Mouse (Mus musculus) CH12.LX (cell line): ENCODE measurements around the gene Pmm2. TPM values are rescaled to one million over a fixed set of nuclear protein-coding genes. Genes with fewer than 3 reads are reported as not detected.

Source experiments
- DNase-seq: peaks from one replicate; pipeline ENCODE4 v3.0.0-alpha.2; 2013; ENCODE audit errors: extremely low read depth
- H3K27ac ChIP-seq: 2 replicates; pipeline ENCODE4 v1.5.1; 2012; ENCODE audit warnings: low read depth, mild to moderate bottlenecking, control low read depth, moderate library complexity; ENCODE audit not compliant: insufficient read depth
- H3K27me3 ChIP-seq: replicated peaks from 2 replicates; pipeline ENCODE3; 2012; ENCODE audit warnings: inconsistent platforms
- H3K36me3 ChIP-seq, 2 experiments: replicated peaks in 1 of 2; 2 replicates each; pipeline versions ENCODE3 to v1.6.1; 2012; ENCODE audit warnings: inconsistent platforms in 1 of 2, low read length in 1 of 2, mild to moderate bottlenecking in 1 of 2, mixed read lengths in 1 of 2, moderate library complexity in 1 of 2; ENCODE audit not compliant: control insufficient read depth in 1 of 2, insufficient read depth in 1 of 2
- H3K4me1 ChIP-seq, 2 experiments: 2 replicates each; pipeline ENCODE4 v1.6.1; 2012; ENCODE audit warnings: inconsistent platforms in 1 of 2, moderate library complexity in 1 of 2; ENCODE audit not compliant: insufficient read depth in 2 of 2, control insufficient read depth in 1 of 2
- H3K4me2 ChIP-seq: 2 replicates; pipeline ENCODE4 v1.6.1; 2012; ENCODE audit warnings: low read depth, mild to moderate bottlenecking, control low read depth; ENCODE audit not compliant: poor library complexity, insufficient read depth, severe bottlenecking
- H3K4me3 ChIP-seq, 3 experiments: fragments of 150-350 bp in 1 of 3; sonication (generic) in 1 of 3; replicated peaks in 1 of 3; 2 replicates each; pipeline versions ENCODE3 to v1.5.1; 2011 to 2012; ENCODE audit warnings: low read depth in 2 of 3, low read length in 2 of 3, mild to moderate bottlenecking in 2 of 3, moderate library complexity in 2 of 3, control low read depth in 1 of 3, improper control_type of control experiment in 1 of 3, inconsistent platforms in 1 of 3, mixed read lengths in 1 of 3; ENCODE audit not compliant: poor library complexity in 1 of 3
- H3K79me2 ChIP-seq: replicated peaks from 2 replicates; pipeline ENCODE4 v1.6.1; 2012; ENCODE audit warnings: mild to moderate bottlenecking, moderate library complexity; ENCODE audit not compliant: control insufficient read depth, poor library complexity, insufficient read depth, severe bottlenecking; ENCODE audit errors: extremely low read depth
- H3K9ac ChIP-seq: 2 replicates; pipeline ENCODE4 v1.6.1; 2012; ENCODE audit warnings: low read depth, mild to moderate bottlenecking, control low read depth, moderate library complexity; ENCODE audit not compliant: insufficient read depth
- H3K9me3 ChIP-seq: replicated peaks from 2 replicates; pipeline ENCODE3; 2012; ENCODE audit warnings: low read length, inconsistent platforms, mixed read lengths
- CHD1 ChIP-seq: IDR thresholded peaks from 2 replicates; pipeline ENCODE4 v1.6.1; 2012; ENCODE audit warnings: low read depth, low read length, improper control_type of control experiment, inconsistent platforms
- CTCF ChIP-seq, 2 experiments: IDR thresholded peaks in 1 of 2; conservative IDR thresholded peaks in 1 of 2; 2 replicates each; pipeline ENCODE4 v1.5.1; 2011 to 2012; ENCODE audit warnings: low read depth in 2 of 2, low read length in 2 of 2, improper control_type of control experiment in 1 of 2, inconsistent platforms in 1 of 2, mild to moderate bottlenecking in 1 of 2, moderate library complexity in 1 of 2
- E2F4 ChIP-seq: IDR thresholded peaks from 2 replicates; pipeline ENCODE4 v1.6.1; 2011; ENCODE audit warnings: low read depth, low read length, improper control_type of control experiment; ENCODE audit not compliant: insufficient replicate concordance
- EP300 ChIP-seq: IDR thresholded peaks from 2 replicates; pipeline ENCODE4 v1.6.1; 2011; ENCODE audit warnings: low read length, improper control_type of control experiment
- ETS1 ChIP-seq: conservative IDR thresholded peaks from 2 replicates; pipeline ENCODE4 v1.6.1; 2012; ENCODE audit warnings: low read depth, mild to moderate bottlenecking, inconsistent platforms, low read length, improper control_type of control experiment, moderate library complexity
- GABPA ChIP-seq: IDR thresholded peaks from 2 replicates; pipeline ENCODE4 v1.6.1; 2012; ENCODE audit warnings: low read depth, low read length, improper control_type of control experiment, inconsistent platforms; ENCODE audit not compliant: insufficient replicate concordance
- HCFC1 ChIP-seq: IDR thresholded peaks from 2 replicates; pipeline ENCODE4 v1.6.1; 2012; ENCODE audit warnings: low read depth, mild to moderate bottlenecking, inconsistent platforms, low read length, improper control_type of control experiment
- IRF4 ChIP-seq: IDR thresholded peaks from 2 replicates; pipeline ENCODE4 v1.6.1; 2014; ENCODE audit warnings: low read depth, mild to moderate bottlenecking, inconsistent platforms, low read length, improper control_type of control experiment
- JUN ChIP-seq: IDR thresholded peaks from 2 replicates; pipeline ENCODE4 v1.6.1; 2011; ENCODE audit warnings: low read depth, mild to moderate bottlenecking, low read length, improper control_type of control experiment, moderate library complexity; ENCODE audit not compliant: insufficient read depth
- JUND ChIP-seq: conservative IDR thresholded peaks from 2 replicates; pipeline ENCODE4 v1.6.1; 2011; ENCODE audit warnings: low read depth, low read length, improper control_type of control experiment
- KAT2A ChIP-seq: IDR thresholded peaks from 2 replicates; pipeline ENCODE4 v1.6.1; 2012; ENCODE audit warnings: low read length, improper control_type of control experiment, inconsistent platforms; ENCODE audit not compliant: insufficient replicate concordance
- MAX ChIP-seq: IDR thresholded peaks from 2 replicates; pipeline ENCODE4 v1.6.1; 2011; ENCODE audit warnings: low read length, improper control_type of control experiment
- MAZ ChIP-seq: IDR thresholded peaks from 2 replicates; pipeline ENCODE4 v1.6.1; 2012; ENCODE audit warnings: low read depth, mild to moderate bottlenecking, inconsistent platforms, low read length, improper control_type of control experiment, moderate library complexity
- MEF2A ChIP-seq: IDR thresholded peaks from 2 replicates; pipeline ENCODE4 v1.6.1; 2014; ENCODE audit warnings: low read depth, mild to moderate bottlenecking, inconsistent platforms, low read length, improper control_type of control experiment, borderline replicate concordance
- MYC ChIP-seq: IDR thresholded peaks from 2 replicates; pipeline ENCODE4 v1.6.1; 2011; ENCODE audit warnings: low read depth, mild to moderate bottlenecking, improper control_type of control experiment, low read length
- NELFE ChIP-seq: IDR thresholded peaks from 2 replicates; pipeline ENCODE4 v1.6.1; 2011; ENCODE audit warnings: low read depth, low read length, improper control_type of control experiment
- NRF1 ChIP-seq: IDR thresholded peaks from 2 replicates; pipeline ENCODE4 v1.6.1; 2014; ENCODE audit warnings: low read depth, mild to moderate bottlenecking, inconsistent platforms, low read length, improper control_type of control experiment, moderate library complexity
- PAX5 ChIP-seq: IDR thresholded peaks from 2 replicates; pipeline ENCODE4 v1.6.1; 2012; ENCODE audit warnings: low read length, inconsistent platforms, mixed read lengths
- POLR2A ChIP-seq: IDR thresholded peaks from 2 replicates; pipeline ENCODE4 v1.6.1; 2011; ENCODE audit warnings: low read depth, mild to moderate bottlenecking, improper control_type of control experiment, low read length
- USF1 ChIP-seq: IDR thresholded peaks from 2 replicates; pipeline ENCODE4 v1.6.1; 2014; ENCODE audit warnings: low read depth, mild to moderate bottlenecking, inconsistent platforms, low read length, improper control_type of control experiment
- ZMIZ1 ChIP-seq: IDR thresholded peaks from 2 replicates; pipeline ENCODE4 v1.6.1; 2012; ENCODE audit warnings: low read depth, mild to moderate bottlenecking, inconsistent platforms, low read length, improper control_type of control experiment
- ZNF384 ChIP-seq: IDR thresholded peaks from 2 replicates; pipeline ENCODE4 v1.6.1; 2012; ENCODE audit warnings: low read depth, low read length, improper control_type of control experiment, inconsistent platforms
- dilution Hi-C: fragments of 300-500 bp; cut with MboI; formaldehyde crosslinking; loops from 2 replicates; pipeline ENCODE4 v1.14.3; 2020; ENCODE audit warnings: low sequenced_read_pairs; ENCODE audit not compliant: extremely low pct_unique_long_range_greater_than_20kb, extremely low pct_ligation_motif_present
- in situ Hi-C: fragments of 300-500 bp; cut with MboI; formaldehyde crosslinking; loops from 3 replicates; pipeline ENCODE4 v1.14.3; 2019; ENCODE audit warnings: low sequenced_read_pairs, low pct_ligation_motif_present, low pct_unique_long_range_greater_than_20kb, mixed read lengths
- polyA plus RNA-seq: library from polyadenylated mRNA; unstranded; fragments of >175 nt; gene quantifications from 2 replicates; pipeline ENCODE4 v1.2.1, GENCODE M21; 2012; ENCODE audit warnings: low read depth; ENCODE audit not compliant: insufficient read length
- total RNA-seq, 2 experiments: library from RNA; depleted of rRNA; stranded (reverse); fragments of 300-350 nt in 1 of 2; fragments of >200 nt in 1 of 2; gene quantifications; 2 replicates each; pipeline ENCODE4 v1.2.3; 2012 to 2014

The Pmm2 gene
- total and polyA plus RNA-seq, 3 experiments: 33.1 to 69.4 (median 42.1) TPM

- no peak overlapping the region for H3K9ac ChIP-seq
- no peak overlapping the region for H3K4me2 ChIP-seq
- peaks cover 9% of the 10 kb centered on the region for H3K27me3 ChIP-seq
- H3K36me3 ChIP-seq: peaks cover 9 to 52% of the 10 kb centered on the region in 2 experiments
- in situ Hi-C loops (no loop called here), dilution Hi-C loops (no loop called here)
- H3K9me3 ChIP-seq: no peaks in the 10 kb centered on the region
- no peaks in the 10 kb centered on the region for H3K79me2 ChIP-seq
- peaks cover 27 to 68% of the 10 kb centered on the region in 2 experiments for H3K4me1 ChIP-seq
- H3K4me3 ChIP-seq: no peak overlapping the region
- TF ChIP-seq NELFE: no peak
- no peak for TF ChIP-seq USF1
- TF ChIP-seq E2F4: no peak
- no peak for TF ChIP-seq ETS1
- no peak for TF ChIP-seq JUND
- no peak for TF ChIP-seq ZNF384
- no peak for TF ChIP-seq POLR2A
- TF ChIP-seq NRF1: no peak
- TF ChIP-seq MAX: no peak
- TF ChIP-seq PAX5: no peak
- TF ChIP-seq MYC: no peak
- TF ChIP-seq IRF4: no peak
- TF ChIP-seq JUN: no peak
- TF ChIP-seq CHD1: no peak
- TF ChIP-seq KAT2A: no peak
- no peak for TF ChIP-seq CTCF (conservative IDR thresholded peaks at IDR 0.05 in 1 of 2, IDR thresholded peaks at IDR 0.05 in 1 of 2; ENCODE audit: low read depth in 2 of 2, low read length in 2 of 2)
- no peak for TF ChIP-seq ZMIZ1
- no peak for DNase-seq
- no peak overlapping the region for H3K27ac ChIP-seq
Measured at GRCm38 (mm10) chr16:8668386-8668785, 30.9 kb downstream of the Pmm2 start.

GRCm38 (mm10) chr16:8669432-8669831, 32.0 kb downstream of the Pmm2 start:
- Histone ChIP-seq H3K27me3 (peaks cover 14% of the 10 kb centered on the region), H3K4me3 (no peak overlapping the region), H3K4me2 (no peak overlapping the region), H3K27ac (no peak overlapping the region), H3K9me3 (no peaks in the 10 kb centered on the region), H3K9ac (no peak overlapping the region), H3K36me3 (peaks cover 4 to 42% of the 10 kb centered on the region in 2 experiments)
- dilution Hi-C loops (no loop called here), in situ Hi-C loops (no loop called here)
- TF ChIP-seq HCFC1 (no peak), E2F4 (no peak), MAZ (no peak), EP300 (no peak), MEF2A (no peak), NRF1 (no peak), MYC (no peak), GABPA (no peak)
- TF ChIP-seq, all 38 proteins: peak for 0
- no peak for DNase-seq
- no peaks in the 10 kb centered on the region for H3K79me2 ChIP-seq
- peaks cover 32 to 79% of the 10 kb centered on the region in 2 experiments for H3K4me1 ChIP-seq
